Mouse (Mus musculus): Measurements from ENCODE around the gene Tfdp1. TPM values are rescaled to one million over a fixed set of nuclear protein-coding genes. Genes with fewer than 3 reads are reported as not detected.

The Tfdp1 gene
- polyA plus RNA-seq, 1 experiment from 2014 or later, result 183 TPM

- 84% methylated on average over 10 of the region's 10 CpGs for WGBS
- H3K36me3 ChIP-seq, result peaks cover 100% of the 10 kb centered on the region
- H3K27ac ChIP-seq, result no peak overlapping the region
- 0 out of 2 replicates have a peak, but pooled peaks cover under 1% of the 10 kb centered on the region for H3K9me3 ChIP-seq (replicated peaks)
- no peak overlapping the region for H3K4me3 ChIP-seq
- DNase-seq (ENCODE audit: low spot score), result no peak
- no peaks in the 10 kb centered on the region for H3K4me1 ChIP-seq
- no peaks in the 10 kb centered on the region for H3K27me3 ChIP-seq (ENCODE audit: low read depth, poor library complexity, severe bottlenecking)
These were observed 18.1 kb downstream of the Tfdp1 start for GRCm38 (mm10) chr8:13356681-13357080.

- Histone ChIP-seq H3K36me3 (peaks cover 100% of the 10 kb centered on the region), H3K9me3 (replicated peaks) (0 out of 2 replicates have a peak, but pooled peaks cover 2% of the 10 kb centered on the region), H3K27ac (no peak overlapping the region), H3K4me1 (no peaks in the 10 kb centered on the region), H3K4me3 (no peak overlapping the region), H3K27me3 (ENCODE audit: low read depth, poor library complexity, severe bottlenecking) (no peaks in the 10 kb centered on the region)
- 90% methylated on average over 7 of the region's 7 CpGs for WGBS
- DNase-seq (ENCODE audit: low spot score), result no peak
These were observed 21.7 kb downstream of the Tfdp1 start for GRCm38 (mm10) chr8:13360213-13360612.

- peaks cover 100% of the 10 kb centered on the region for H3K36me3 ChIP-seq
These were observed 23.3 kb downstream of the Tfdp1 start for GRCm38 (mm10) chr8:13361865-13362264.

GRCm38 (mm10) chr8:13373151-13373662 lies 34.7 kb downstream of the Tfdp1 start:
- WGBS, result 97% methylated on average over 8 of the region's 8 CpGs
- no peak for DNase-seq (ENCODE audit: low spot score)
- H3K9me3 ChIP-seq (replicated peaks), result no peaks in the 10 kb centered on the region
- no peaks in the 10 kb centered on the region for H3K4me1 ChIP-seq
- H3K27ac ChIP-seq, result no peak overlapping the region
- H3K4me3 ChIP-seq, result no peak overlapping the region
- H3K27me3 ChIP-seq (ENCODE audit: low read depth, poor library complexity, severe bottlenecking), result no peaks in the 10 kb centered on the region
- peaks cover 97% of the 10 kb centered on the region for H3K36me3 ChIP-seq

More at GRCm38 (mm10) chr8:13361865-13362264, 23.3 kb downstream of the Tfdp1 start:
- DNase-seq (ENCODE audit: low spot score), result no peak
- Histone ChIP-seq H3K9me3 (replicated peaks) (0 out of 2 replicates have a peak, but pooled peaks cover 2% of the 10 kb centered on the region), H3K27me3 (ENCODE audit: low read depth, poor library complexity, severe bottlenecking) (no peaks in the 10 kb centered on the region), H3K4me3 (no peak overlapping the region), H3K4me1 (no peaks in the 10 kb centered on the region), H3K27ac (no peak overlapping the region)
- WGBS, result 93% methylated on average over 6 of the region's 6 CpGs

- peaks cover 42% of the 10 kb centered on the region for H3K36me3 ChIP-seq
- 93% methylated on average over 7 of the region's 7 CpGs for WGBS
These were observed 43.1 kb downstream of the Tfdp1 start for GRCm38 (mm10) chr8:13381630-13382029.

GRCm38 (mm10) chr8:13382536-13382935 lies 44.0 kb downstream of the Tfdp1 start:
- 93% methylated on average over 3 of the region's 3 CpGs for WGBS
- Histone ChIP-seq H3K27me3 (ENCODE audit: low read depth, poor library complexity, severe bottlenecking) (no peaks in the 10 kb centered on the region), H3K4me3 (no peak overlapping the region), H3K27ac (no peak overlapping the region), H3K36me3 (peaks cover 33% of the 10 kb centered on the region), H3K4me1 (no peaks in the 10 kb centered on the region), H3K9me3 (replicated peaks) (no peaks in the 10 kb centered on the region)
- DNase-seq (ENCODE audit: low spot score), result no peak

More at GRCm38 (mm10) chr8:13381630-13382029, 43.1 kb downstream of the Tfdp1 start:
- H3K9me3 ChIP-seq (replicated peaks), result no peaks in the 10 kb centered on the region
- DNase-seq (ENCODE audit: low spot score), result no peak
- H3K4me3 ChIP-seq, result no peak overlapping the region
- no peaks in the 10 kb centered on the region for H3K27me3 ChIP-seq (ENCODE audit: low read depth, poor library complexity, severe bottlenecking)
- no peaks in the 10 kb centered on the region for H3K4me1 ChIP-seq
- H3K27ac ChIP-seq, result no peak overlapping the region

- 92% methylated on average over 4 of the region's 4 CpGs for WGBS
- Histone ChIP-seq H3K27me3 (ENCODE audit: low read depth, poor library complexity, severe bottlenecking) (no peaks in the 10 kb centered on the region), H3K9me3 (replicated peaks) (no peaks in the 10 kb centered on the region)
These were observed 44.4 kb downstream of the Tfdp1 start for GRCm38 (mm10) chr8:13382999-13383398.

GRCm38 (mm10) chr8:13386366-13386765 lies 47.8 kb downstream of the Tfdp1 start:
- no peaks in the 10 kb centered on the region for H3K27me3 ChIP-seq (ENCODE audit: low read depth, poor library complexity, severe bottlenecking)
- no peaks in the 10 kb centered on the region for H3K4me1 ChIP-seq
- 81% methylated on average over 13 of the region's 13 CpGs for WGBS
- no peak overlapping the region for H3K4me3 ChIP-seq
- no peaks in the 10 kb centered on the region for H3K9me3 ChIP-seq (replicated peaks)
- H3K36me3 ChIP-seq, result no peaks in the 10 kb centered on the region
- H3K27ac ChIP-seq, result no peak overlapping the region
- DNase-seq (ENCODE audit: low spot score), result no peak

More at GRCm38 (mm10) chr8:13382999-13383398, 44.4 kb downstream of the Tfdp1 start:
- DNase-seq (ENCODE audit: low spot score), result no peak
- Histone ChIP-seq H3K4me3 (no peak overlapping the region), H3K36me3 (peaks cover 30% of the 10 kb centered on the region), H3K27ac (no peak overlapping the region), H3K4me1 (no peaks in the 10 kb centered on the region)

- Histone ChIP-seq H3K9me3 (replicated peaks) (no peaks in the 10 kb centered on the region), H3K4me1 (no peaks in the 10 kb centered on the region), H3K4me3 (no peak overlapping the region), H3K27me3 (ENCODE audit: low read depth, poor library complexity, severe bottlenecking) (no peaks in the 10 kb centered on the region), H3K36me3 (no peaks in the 10 kb centered on the region), H3K27ac (no peak overlapping the region)
- 87% methylated on average over 8 of the region's 8 CpGs for WGBS
- DNase-seq (ENCODE audit: low spot score), result no peak
These were observed 49.2 kb downstream of the Tfdp1 start for GRCm38 (mm10) chr8:13387728-13388127.

GRCm38 (mm10) chr8:13388744-13389143 lies 50.2 kb downstream of the Tfdp1 start:
- no peak for DNase-seq (ENCODE audit: low spot score)
- Histone ChIP-seq H3K4me3 (no peak overlapping the region), H3K27ac (no peak overlapping the region), H3K4me1 (no peaks in the 10 kb centered on the region), H3K36me3 (no peaks in the 10 kb centered on the region), H3K9me3 (replicated peaks) (no peaks in the 10 kb centered on the region), H3K27me3 (ENCODE audit: low read depth, poor library complexity, severe bottlenecking) (no peaks in the 10 kb centered on the region)
- 69% methylated on average over 2 of the region's 2 CpGs for WGBS

GRCm38 (mm10) chr8:13393869-13394268 lies 55.3 kb downstream of the Tfdp1 start:
- Histone ChIP-seq H3K27ac (no peak overlapping the region), H3K4me3 (no peak overlapping the region)
- WGBS, result 94% methylated on average over 7 of the region's 7 CpGs

GRCm38 (mm10) chr8:13396725-13397124 lies 58.2 kb downstream of the Tfdp1 start, which contains the start of gene Atp4b:
Gene Atp4b, minus strand, starts transcription at chr8:13396825.
- H3K9me3 ChIP-seq (replicated peaks), result no peaks in the 10 kb centered on the region
- no peaks in the 10 kb centered on the region for H3K4me1 ChIP-seq
- no peak within 1 kb of the TSS for H3K4me3 ChIP-seq
- no peaks in the 10 kb centered on the region for H3K36me3 ChIP-seq
- no peaks in the 10 kb centered on the region for H3K27me3 ChIP-seq (ENCODE audit: low read depth, poor library complexity, severe bottlenecking)
- WGBS, result 85% methylated on average over 5 of the region's 5 CpGs
- no peak within 1 kb of the TSS for H3K27ac ChIP-seq
- DNase-seq (ENCODE audit: low spot score), result no peak

More at GRCm38 (mm10) chr8:13393869-13394268, 55.3 kb downstream of the Tfdp1 start:
- no peaks in the 10 kb centered on the region for H3K36me3 ChIP-seq
- no peaks in the 10 kb centered on the region for H3K27me3 ChIP-seq (ENCODE audit: low read depth, poor library complexity, severe bottlenecking)
- no peaks in the 10 kb centered on the region for H3K4me1 ChIP-seq
- no peak for DNase-seq (ENCODE audit: low spot score)
- H3K9me3 ChIP-seq (replicated peaks), result no peaks in the 10 kb centered on the region

GRCm38 (mm10) chr8:13403517-13403916 lies 65.0 kb downstream of the Tfdp1 start:
- DNase-seq (ENCODE audit: low spot score), result no peak
- H3K4me3 ChIP-seq, result no peak overlapping the region
- H3K9me3 ChIP-seq (replicated peaks), result no peaks in the 10 kb centered on the region
- H3K4me1 ChIP-seq, result no peaks in the 10 kb centered on the region
- no peak overlapping the region for H3K27ac ChIP-seq
- WGBS, result 83% methylated on average over 6 of the region's 6 CpGs
- H3K27me3 ChIP-seq (ENCODE audit: low read depth, poor library complexity, severe bottlenecking), result no peaks in the 10 kb centered on the region
- no peaks in the 10 kb centered on the region for H3K36me3 ChIP-seq

GRCm38 (mm10) chr8:13404666-13405131 lies 66.1 kb downstream of the Tfdp1 start, which contains the start of gene Grk1:
Gene Grk1, plus strand, starts transcription at chr8:13405081.
- DNase-seq (ENCODE audit: low spot score), result no peak
- H3K4me1 ChIP-seq, result no peaks in the 10 kb centered on the region
- no peaks in the 10 kb centered on the region for H3K9me3 ChIP-seq (replicated peaks)
- H3K27ac ChIP-seq, result no peak within 1 kb of the TSS
- no peak within 1 kb of the TSS for H3K4me3 ChIP-seq
- 79% methylated on average over 5 of the region's 5 CpGs for WGBS
- no peaks in the 10 kb centered on the region for H3K36me3 ChIP-seq
- H3K27me3 ChIP-seq (ENCODE audit: low read depth, poor library complexity, severe bottlenecking), result no peaks in the 10 kb centered on the region
